Mouse (Mus musculus) MEL (cell line): ENCODE measurements around the gene Mrgprg. TPM values are rescaled to one million over a fixed set of nuclear protein-coding genes. Genes with fewer than 3 reads are reported as not detected.
A peak's percentile ranks its signal among the peaks of the same experiment; 100 is the strongest.

Experiments
- DNase-seq: peaks from one replicate; pipeline ENCODE4 v3.0.0; 2011; ENCODE audit warnings: low read depth, low spot score
- H3K27ac ChIP-seq: 2 replicates; pipeline ENCODE4 v1.5.1; 2012; ENCODE audit warnings: low read depth, mild to moderate bottlenecking, control low read depth, low read length, moderate library complexity; ENCODE audit not compliant: control insufficient read depth
- H3K27me3 ChIP-seq, 2 experiments: fragments of 150-350 bp in 1 of 2; sonication (generic) in 1 of 2; 2 replicates each; pipeline ENCODE4 v1.6.1; 2012; ENCODE audit warnings: low read length in 2 of 2, mild to moderate bottlenecking in 2 of 2, improper control_type of control experiment in 1 of 2, moderate library complexity in 1 of 2; ENCODE audit not compliant: insufficient read depth in 2 of 2, control insufficient read depth in 1 of 2
- H3K36me3 ChIP-seq, 2 experiments: 2 replicates each; pipeline ENCODE4 v1.6.1; 2012 to 2014; ENCODE audit warnings: low read length in 2 of 2, improper control_type of control experiment in 1 of 2, inconsistent platforms in 1 of 2, mild to moderate bottlenecking in 1 of 2; ENCODE audit not compliant: insufficient read depth in 2 of 2, control insufficient read depth in 1 of 2
- H3K4me1 ChIP-seq, 2 experiments: fragments of 150-350 bp in 1 of 2; sonication (generic) in 1 of 2; 2 replicates each; pipeline ENCODE4 v1.6.1; 2012; ENCODE audit warnings: low read length in 2 of 2, improper control_type of control experiment in 1 of 2, mild to moderate bottlenecking in 1 of 2; ENCODE audit not compliant: insufficient read depth in 2 of 2, control insufficient read depth in 1 of 2
- H3K4me3 ChIP-seq, 2 experiments: fragments of 150-350 bp in 1 of 2; sonication (generic) in 1 of 2; 2 replicates each; pipeline ENCODE4 v1.5.1; 2012; ENCODE audit warnings: low read depth in 2 of 2, low read length in 2 of 2, mild to moderate bottlenecking in 2 of 2, moderate library complexity in 2 of 2, control low read depth in 1 of 2, improper control_type of control experiment in 1 of 2; ENCODE audit not compliant: control insufficient read depth in 1 of 2, insufficient read depth in 1 of 2
- H3K79me2 ChIP-seq: 2 replicates; pipeline ENCODE4 v1.6.1; 2012; ENCODE audit warnings: mild to moderate bottlenecking, low read length, moderate library complexity; ENCODE audit not compliant: control insufficient read depth, poor library complexity, insufficient read depth
- H3K9ac ChIP-seq: 2 replicates; pipeline ENCODE4 v1.6.1; 2012; ENCODE audit warnings: low read depth, mild to moderate bottlenecking, control low read depth, low read length, moderate library complexity; ENCODE audit not compliant: control insufficient read depth, poor library complexity, severe bottlenecking
- H3K9me3 ChIP-seq: fragments of 150-350 bp; sonication (generic); replicated peaks from 2 replicates; pipeline ENCODE4 v1.6.1; 2012; ENCODE audit warnings: mild to moderate bottlenecking, low read length, improper control_type of control experiment, moderate library complexity; ENCODE audit not compliant: insufficient read depth
- BHLHE40 ChIP-seq: IDR thresholded peaks from 2 replicates; pipeline ENCODE4 v1.6.1; 2012; ENCODE audit warnings: low read depth, mild to moderate bottlenecking, inconsistent platforms, low read length, improper control_type of control experiment, borderline replicate concordance
- CHD2 ChIP-seq: IDR thresholded peaks from 2 replicates; pipeline ENCODE4 v1.6.1; 2011; ENCODE audit warnings: low read length, improper control_type of control experiment
- CTCF ChIP-seq, 3 experiments: IDR thresholded peaks in 2 of 3; conservative IDR thresholded peaks in 1 of 3; 2 replicates each; pipeline ENCODE4 v1.5.1; 2011 to 2012; ENCODE audit warnings: low read length in 3 of 3, low read depth in 2 of 3, mild to moderate bottlenecking in 2 of 3, improper control_type of control experiment in 1 of 3, inconsistent platforms in 1 of 3, mixed read lengths in 1 of 3, moderate library complexity in 1 of 3; ENCODE audit not compliant: control insufficient read depth in 1 of 3, insufficient read depth in 1 of 3, poor library complexity in 1 of 3, severe bottlenecking in 1 of 3
- ELF1 ChIP-seq: IDR thresholded peaks from 2 replicates; pipeline ENCODE4 v1.6.1; 2014; ENCODE audit warnings: low read depth, mild to moderate bottlenecking, inconsistent platforms, low read length, improper control_type of control experiment, moderate library complexity
- EP300 ChIP-seq, 2 experiments: IDR thresholded peaks; 2 replicates each; pipeline ENCODE4 v1.6.1; 2011; ENCODE audit warnings: improper control_type of control experiment in 2 of 2, low read length in 2 of 2, low read depth in 1 of 2, mild to moderate bottlenecking in 1 of 2
- ETS1 ChIP-seq: IDR thresholded peaks from 2 replicates; pipeline ENCODE4 v1.6.1; 2012; ENCODE audit warnings: low read depth, mild to moderate bottlenecking, inconsistent platforms, low read length, improper control_type of control experiment, moderate library complexity
- GABPA ChIP-seq: IDR thresholded peaks from 2 replicates; pipeline ENCODE4 v1.6.1; 2012; ENCODE audit warnings: low read depth, mild to moderate bottlenecking, inconsistent platforms, low read length, improper control_type of control experiment, moderate library complexity
- GATA1 ChIP-seq: IDR thresholded peaks from 2 replicates; pipeline ENCODE4 v1.6.1; 2011; ENCODE audit warnings: low read depth, low read length, improper control_type of control experiment
- HCFC1 ChIP-seq: IDR thresholded peaks from 2 replicates; pipeline ENCODE4 v1.6.1; 2012; ENCODE audit warnings: low read depth, mild to moderate bottlenecking, inconsistent platforms, low read length, improper control_type of control experiment, moderate library complexity
- MAX ChIP-seq: IDR thresholded peaks from 2 replicates; pipeline ENCODE4 v1.6.1; 2011; ENCODE audit warnings: low read length, improper control_type of control experiment
- MAZ ChIP-seq: IDR thresholded peaks from 2 replicates; pipeline ENCODE4 v1.6.1; 2012; ENCODE audit warnings: low read depth, mild to moderate bottlenecking, inconsistent platforms, low read length, improper control_type of control experiment
- MEF2A ChIP-seq: IDR thresholded peaks from 2 replicates; pipeline ENCODE4 v1.6.1; 2014; ENCODE audit warnings: low read depth, mild to moderate bottlenecking, inconsistent platforms, low read length, improper control_type of control experiment; ENCODE audit not compliant: poor library complexity, insufficient replicate concordance, severe bottlenecking; ENCODE audit errors: extremely low read depth
- MYB ChIP-seq: IDR thresholded peaks from 2 replicates; pipeline ENCODE4 v1.6.1; 2011; ENCODE audit warnings: mild to moderate bottlenecking, low read depth, low read length, improper control_type of control experiment
- MYC ChIP-seq: IDR thresholded peaks from 2 replicates; pipeline ENCODE4 v1.6.1; 2011; ENCODE audit warnings: low read depth, mild to moderate bottlenecking, low read length, improper control_type of control experiment, moderate library complexity
- NELFE ChIP-seq: IDR thresholded peaks from 2 replicates; pipeline ENCODE4 v1.6.1; 2011; ENCODE audit warnings: low read depth, low read length, improper control_type of control experiment
- POLR2AphosphoS2 ChIP-seq: IDR thresholded peaks from 2 replicates; pipeline ENCODE4 v1.6.1; 2011; ENCODE audit warnings: low read length, improper control_type of control experiment
- POLR2AphosphoS5 ChIP-seq: IDR thresholded peaks from 2 replicates; pipeline ENCODE4 v1.6.1; 2012; ENCODE audit warnings: low read depth, borderline replicate concordance, mild to moderate bottlenecking, inconsistent platforms, low read length, moderate library complexity, mixed read lengths
- RAD21 ChIP-seq: IDR thresholded peaks from 2 replicates; pipeline ENCODE4 v1.6.1; 2011; ENCODE audit warnings: mild to moderate bottlenecking, low read depth, low read length, improper control_type of control experiment
- RCOR1 ChIP-seq: IDR thresholded peaks from 2 replicates; pipeline ENCODE4 v1.6.1; 2012; ENCODE audit warnings: low read depth, mild to moderate bottlenecking, inconsistent platforms, low read length, improper control_type of control experiment
- SMC3 ChIP-seq: IDR thresholded peaks from 2 replicates; pipeline ENCODE4 v1.6.1; 2011; ENCODE audit warnings: low read depth, low read length, improper control_type of control experiment
- TAL1 ChIP-seq: IDR thresholded peaks from 2 replicates; pipeline ENCODE4 v1.6.1; 2012; ENCODE audit warnings: mild to moderate bottlenecking, inconsistent platforms, low read length, moderate library complexity, mixed read lengths
- TBP ChIP-seq: IDR thresholded peaks from 2 replicates; pipeline ENCODE4 v1.8.0; 2011; ENCODE audit warnings: low read depth, low read length, improper control_type of control experiment
- UBTF ChIP-seq: IDR thresholded peaks from 2 replicates; pipeline ENCODE4 v1.6.1; 2012; ENCODE audit warnings: low read depth, mild to moderate bottlenecking, inconsistent platforms, low read length, improper control_type of control experiment, moderate library complexity, borderline replicate concordance; ENCODE audit not compliant: insufficient read depth
- USF1 ChIP-seq: IDR thresholded peaks from 2 replicates; pipeline ENCODE4 v1.6.1; 2014; ENCODE audit warnings: low read depth, mild to moderate bottlenecking, inconsistent platforms, low read length, improper control_type of control experiment, moderate library complexity
- USF2 ChIP-seq, 2 experiments: IDR thresholded peaks; 2 replicates each; pipeline ENCODE4 v1.6.1; 2011 to 2012; ENCODE audit warnings: improper control_type of control experiment in 2 of 2, low read length in 2 of 2, borderline replicate concordance in 1 of 2, inconsistent platforms in 1 of 2, low read depth in 1 of 2, mild to moderate bottlenecking in 1 of 2; ENCODE audit not compliant: insufficient read depth in 1 of 2
- ZC3H11A ChIP-seq: IDR thresholded peaks from 2 replicates; pipeline ENCODE4 v1.6.1; 2012; ENCODE audit warnings: low read depth, mild to moderate bottlenecking, inconsistent platforms, low read length, improper control_type of control experiment
- ZKSCAN1 ChIP-seq: IDR thresholded peaks from 2 replicates; pipeline ENCODE4 v1.6.1; 2012; ENCODE audit warnings: low read depth, mild to moderate bottlenecking, inconsistent platforms, low read length, improper control_type of control experiment, moderate library complexity
- ZMIZ1 ChIP-seq: IDR thresholded peaks from 2 replicates; pipeline ENCODE4 v1.6.1; 2012; ENCODE audit warnings: low read depth, mild to moderate bottlenecking, inconsistent platforms, low read length, improper control_type of control experiment, moderate library complexity
- ZNF384 ChIP-seq: IDR thresholded peaks from 2 replicates; pipeline ENCODE4 v1.6.1; 2012; ENCODE audit warnings: low read depth, mild to moderate bottlenecking, inconsistent platforms, low read length, improper control_type of control experiment
- polyA plus RNA-seq, 2 experiments: library from polyadenylated mRNA; stranded (reverse) in 1 of 2; unstranded in 1 of 2; fragments of >175 nt in 1 of 2; fragments of >200 nt in 1 of 2; gene quantifications; 2 replicates each; pipeline versions ENCODE4 v1.2.1 to v1.2.4; 2012; ENCODE audit warnings: low replicate concordance in 2 of 2, low read depth in 1 of 2; ENCODE audit not compliant: insufficient read length in 2 of 2, insufficient read depth in 1 of 2, missing spikeins in 1 of 2
- total RNA-seq: library from RNA; depleted of rRNA; stranded (reverse); fragments of 300-350 nt; gene quantifications from 2 replicates; pipeline ENCODE4 v1.2.3, GENCODE M21; 2012; rRNA removed

The Mrgprg gene
- total RNA-seq (not detected in 2 replicates), polyA plus RNA-seq (not detected)

DNA sequence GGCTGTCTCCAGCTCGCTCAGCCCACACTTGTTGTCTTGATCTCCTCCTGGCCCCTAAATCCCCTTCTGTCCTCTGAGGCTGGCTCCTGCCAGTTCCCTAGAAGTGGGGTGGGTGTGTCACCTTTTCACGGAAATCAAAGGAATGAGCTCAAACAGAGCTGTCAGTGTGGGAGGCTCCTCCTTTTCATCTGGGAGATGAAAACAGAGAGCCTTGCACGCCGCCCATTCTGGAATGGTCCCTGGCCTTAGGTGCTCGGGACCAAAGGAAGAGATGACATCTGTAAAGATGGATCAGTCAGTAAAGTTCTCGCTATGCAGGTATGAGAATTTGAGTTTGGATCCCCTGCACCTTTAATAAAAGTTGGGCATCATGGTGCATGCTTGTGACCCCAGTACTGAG is at the start of gene Mrgprg:
TSS of gene Mrgprg (minus strand) at position 101 of the 400 bp plus-strand sequence.
- Histone ChIP-seq H3K36me3 (no peaks in the 10 kb centered on the region), H3K9me3 (no peaks in the 10 kb centered on the region), H3K79me2 (no peaks in the 10 kb centered on the region), H3K4me1 (no peaks in the 10 kb centered on the region), H3K27ac (no peak within 1 kb of the TSS), H3K4me3 (no peak within 1 kb of the TSS), H3K27me3 (no peaks in the 10 kb centered on the region; a peak in 1 of 4 replicates), H3K9ac (no peak within 1 kb of the TSS)
- no peak for TF ChIP-seq MYB
- TF ChIP-seq NELFE = no peak
- no peak for TF ChIP-seq RCOR1
- no peak for TF ChIP-seq EP300 (IDR thresholded peaks at IDR 0.05; ENCODE audit: low read depth in 1 of 2, low read length in 2 of 2)
- no peak for TF ChIP-seq ZNF384
- no peak for DNase-seq

GRCm38 (mm10) chr7:143808909-143809308 is 42.1 kb upstream of the Mrgprg start:
- no peaks in the 10 kb centered on the region for H3K79me2 ChIP-seq
- DNase-seq = peak; percentile 53
- TF ChIP-seq TAL1 (no peak), USF2 (IDR thresholded peaks at IDR 0.05; ENCODE audit: borderline replicate concordance in 1 of 2, insufficient read depth in 1 of 2, low read depth in 1 of 2, low read length in 2 of 2) (no peak), ZNF384 (no peak), GABPA (no peak), MAZ (no peak), TBP (no peak), ZC3H11A (peak; percentile 22), ZKSCAN1 (no peak), CTCF (IDR thresholded peaks at IDR 0.05 in 2 of 3, conservative IDR thresholded peaks at IDR 0.05 in 1 of 3; ENCODE audit: control insufficient read depth in 1 of 3, insufficient read depth in 1 of 3, low read depth in 2 of 3, low read length in 3 of 3, poor library complexity in 1 of 3, severe bottlenecking in 1 of 3) (peak; percentile 50 to 67 (median 57)), ELF1 (no peak), UBTF (no peak), ZMIZ1 (no peak), MYC (no peak), MYB (no peak), ETS1 (no peak), BHLHE40 (no peak), RAD21 (peak; percentile 65), USF1 (no peak), GATA1 (no peak), MAX (no peak), MEF2A (no peak), SMC3 (peak; percentile 52), POLR2AphosphoS2 (no peak), CHD2 (no peak), POLR2AphosphoS5 (no peak), HCFC1 (no peak)
- TF ChIP-seq, all 39 proteins: peak for 4
- Histone ChIP-seq H3K4me3 (no peak overlapping the region), H3K27me3 (no peaks in the 10 kb centered on the region), H3K27ac (no peak overlapping the region), H3K9me3 (no peaks in the 10 kb centered on the region), H3K4me1 (no peaks in the 10 kb centered on the region), H3K36me3 (no peaks in the 10 kb centered on the region; a peak in 1 of 4 replicates), H3K9ac (no peak overlapping the region)
